Mouse (Mus musculus) hematopoietic stem cell, adult 5-6 weeks (primary cell): ENCODE measurements at regions not wholly inside any gene's neighbourhood (a gene's known extent, or its start where the extent isn't known, plus 50 kb on each side); places are given as distances from the start of the nearest gene placed in this dataset.

ENCODE experiments used
- ATAC-seq, 2 experiments: fragments of 125-278 bp in 1 of 2; replicated peaks in 1 of 2; 2 replicates each; pipeline ENCODE4 v1.8.0; 2016 to 2017; ENCODE audit warnings: inconsistent platforms in 2 of 2, mild to moderate bottlenecking in 2 of 2, moderate number of reproducible peaks in 2 of 2, low read depth in 1 of 2, moderate TSS enrichment in 1 of 2; ENCODE audit not compliant: low FRiP score in 2 of 2, poor library complexity in 2 of 2, severe bottlenecking in 2 of 2, insufficient read depth in 1 of 2, low TSS enrichment in 1 of 2

GRCm38 (mm10) chr14:114843105-114843743 lies 248.8 kb upstream of the Gpc5 start:
- ATAC-seq: no peak

- ATAC-seq: peak; percentile 72 to 88
These were observed 237.5 kb upstream of the Gpc5 start for GRCm38 (mm10) chr14:114854324-114855054.

- no peak for ATAC-seq
These were observed 236.8 kb upstream of the Gpc5 start for GRCm38 (mm10) chr14:114855055-114855740.

GRCm38 (mm10) chr14:114855746-114856145 lies 236.3 kb upstream of the Gpc5 start:
- ATAC-seq: no peak

GRCm38 (mm10) chr14:114856243-114857031 lies 235.6 kb upstream of the Gpc5 start:
- ATAC-seq: no peak

- no peak for ATAC-seq
These were observed 234.8 kb upstream of the Gpc5 start for GRCm38 (mm10) chr14:114857171-114857570.

- no peak; a peak in 1 of 4 replicates for ATAC-seq
These were observed 234.3 kb upstream of the Gpc5 start for GRCm38 (mm10) chr14:114857689-114858088.

GRCm38 (mm10) chr14:114863585-114863984 lies 228.4 kb upstream of the Gpc5 start:
- no peak for ATAC-seq

- no peak for ATAC-seq
These were observed 227.9 kb upstream of the Gpc5 start for GRCm38 (mm10) chr14:114864102-114864501.

GRCm38 (mm10) chr14:114869233-114869632 lies 222.8 kb upstream of the Gpc5 start:
- peak; percentile 53 to 54 for ATAC-seq

GRCm38 (mm10) chr14:114875101-114875500 lies 216.9 kb upstream of the Gpc5 start:
- no peak for ATAC-seq

- no peak for ATAC-seq
These were observed 215.6 kb upstream of the Gpc5 start for GRCm38 (mm10) chr14:114876427-114876826.

- no peak for ATAC-seq
These were observed 214.5 kb upstream of the Gpc5 start for GRCm38 (mm10) chr14:114877477-114877876.

- no peak; a peak in 1 of 4 replicates for ATAC-seq
These were observed 211.7 kb upstream of the Gpc5 start for GRCm38 (mm10) chr14:114880291-114880690.

GRCm38 (mm10) chr14:114904109-114904508 lies 187.9 kb upstream of the Gpc5 start:
- ATAC-seq: no peak

GRCm38 (mm10) chr14:114912271-114912670 lies 179.7 kb upstream of the Gpc5 start:
- no peak for ATAC-seq

GRCm38 (mm10) chr14:114913238-114913637 lies 178.8 kb upstream of the Gpc5 start:
- ATAC-seq: peak; percentile 60 to 88; a peak in 3 of 4 replicates
